Mouse (Mus musculus) naive thymus-derived CD4-positive, alpha-beta T cell, adult 2 months (primary cell): Measurements from ENCODE around the gene Gm7879.
"Not testable (repeated sequence)": the region's sequence is repeated elsewhere in the genome, so short reads cannot be mapped to it uniquely, and the experiment has no call there.

ENCODE experiments used
- DNase-seq: peaks from one replicate; pipeline ENCODE4 v3.0.0-alpha.2; 2011; ENCODE audit warnings: low read depth

The Gm7879 gene

GRCm38 (mm10) chr5:43912844-43913243 is at the start of gene Gm7879:
TSS of gene Gm7879 (plus strand) at chr5:43913144.
- DNase-seq = not testable (repeated sequence)

- no peak for DNase-seq
Observed at GRCm38 (mm10) chr5:43863642-43864041, 49.3 kb upstream of the Gm7879 start.

- no peak for DNase-seq
Observed at GRCm38 (mm10) chr5:43865316-43865715, 47.6 kb upstream of the Gm7879 start.

GRCm38 (mm10) chr5:43868253-43868652 is 44.7 kb upstream of the Gm7879 start, which contains the start of gene Cd38:
TSS of gene Cd38 (plus strand) at chr5:43868553.
- no peak for DNase-seq

DNA sequence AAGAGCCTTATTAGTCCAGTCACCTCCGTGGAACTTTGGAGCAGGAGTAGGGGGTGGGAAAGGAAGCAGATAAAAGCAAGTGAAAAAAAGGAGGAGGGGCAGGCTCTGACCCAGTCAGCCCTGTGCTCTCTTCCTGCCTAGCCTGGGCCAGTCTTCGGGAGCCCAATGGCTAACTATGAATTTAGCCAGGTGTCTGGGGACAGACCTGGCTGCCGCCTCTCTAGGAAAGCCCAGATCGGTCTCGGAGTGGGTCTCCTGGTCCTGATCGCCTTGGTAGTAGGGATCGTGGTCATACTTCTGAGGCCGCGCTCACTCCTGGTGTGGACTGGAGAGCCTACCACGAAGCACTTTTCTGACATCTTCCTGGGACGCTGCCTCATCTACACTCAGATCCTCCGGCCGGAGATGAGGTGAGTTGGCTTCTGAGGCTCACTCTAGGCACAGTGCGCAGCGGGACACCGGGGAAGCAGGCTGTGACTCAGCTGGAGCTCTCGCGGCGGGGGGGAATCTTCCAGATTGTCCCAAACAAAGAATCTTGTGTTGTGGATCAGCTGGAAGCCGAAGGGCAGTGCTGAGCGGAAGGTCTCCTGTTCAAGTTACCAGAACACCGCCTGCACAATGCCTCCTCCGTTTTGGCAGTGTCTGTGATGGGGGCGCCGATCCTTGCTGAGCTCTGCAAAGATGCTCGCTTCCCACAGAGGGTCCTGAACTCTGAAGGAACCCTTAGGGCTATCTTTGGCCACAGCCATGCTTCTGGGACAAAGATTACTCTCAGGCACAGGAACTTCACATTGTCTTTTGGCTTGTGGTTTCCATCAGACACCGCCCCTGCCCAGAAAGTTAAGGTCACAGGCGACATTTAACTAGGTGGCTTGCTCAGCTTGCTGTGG is 44.0 kb upstream of the Gm7879 start:
- DNase-seq = peak; percentile 21

DNA sequence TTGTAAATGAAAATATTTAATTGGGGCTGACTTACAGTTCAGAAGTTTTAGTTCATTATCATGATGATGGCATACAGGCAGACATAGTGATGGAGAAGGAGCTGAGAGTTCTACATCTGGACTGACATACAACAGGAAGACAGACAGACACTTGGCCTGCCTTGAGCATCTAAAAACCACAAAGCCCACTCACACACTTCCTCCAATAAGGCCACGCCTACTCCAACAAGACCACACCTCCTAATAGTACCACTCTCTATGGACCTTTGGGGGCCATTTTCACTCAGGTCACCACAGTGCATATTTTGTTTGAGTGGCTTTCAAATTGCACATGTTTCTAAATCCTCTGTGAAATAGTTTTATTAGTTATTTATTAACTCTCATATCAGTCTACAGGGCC is 41.1 kb upstream of the Gm7879 start:
- no peak for DNase-seq

- DNase-seq = no peak
Observed at GRCm38 (mm10) chr5:43872652-43873051, 40.3 kb upstream of the Gm7879 start.

- DNase-seq = no peak
Observed at GRCm38 (mm10) chr5:43882034-43882433, 30.9 kb upstream of the Gm7879 start.

GRCm38 (mm10) chr5:43885060-43885820 is 27.7 kb upstream of the Gm7879 start:
- no peak for DNase-seq

- peak; percentile 48 for DNase-seq
Observed at GRCm38 (mm10) chr5:43892386-43892785, 20.6 kb upstream of the Gm7879 start.

DNA sequence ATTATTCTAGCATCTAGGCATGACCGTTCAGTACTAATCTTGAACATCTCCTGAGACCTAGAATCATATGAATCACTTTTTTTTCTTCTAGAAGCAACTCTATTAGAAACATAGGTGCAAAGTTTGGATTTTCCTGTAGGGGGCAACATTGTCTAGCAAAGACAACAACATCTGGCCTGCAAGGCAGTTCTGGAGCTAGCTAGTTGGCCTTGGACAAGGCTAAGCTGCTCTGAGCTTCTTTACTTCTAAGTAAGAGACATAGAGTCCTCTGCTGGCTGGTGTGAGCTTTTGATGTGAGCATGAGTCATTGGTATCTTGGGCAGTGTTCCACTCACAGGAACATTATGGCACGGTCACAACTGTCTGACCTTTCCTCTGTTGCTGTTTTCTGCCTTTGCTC is 18.8 kb upstream of the Gm7879 start:
- DNase-seq = peak; percentile 71

GRCm38 (mm10) chr5:43895931-43896330 is 17.0 kb upstream of the Gm7879 start:
- no peak for DNase-seq

DNA sequence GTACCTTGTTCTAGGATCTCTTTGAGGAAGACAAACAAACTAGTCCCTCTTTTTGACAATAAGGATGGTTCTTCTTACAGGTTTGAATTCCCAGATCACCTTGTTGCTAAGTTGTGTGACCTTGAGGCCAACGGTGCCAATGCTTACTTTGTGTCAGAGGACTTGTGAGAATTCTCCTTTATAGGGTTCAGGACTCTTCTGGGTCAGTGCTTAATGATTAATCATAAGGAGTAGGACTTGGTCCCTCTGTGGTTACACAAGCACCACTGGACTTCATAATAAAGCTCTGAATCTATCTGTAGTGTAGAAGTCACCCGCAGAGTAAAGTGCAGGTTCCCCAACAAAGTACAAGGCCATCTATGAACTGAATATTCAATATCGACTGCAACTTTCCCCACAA is 8.3 kb upstream of the Gm7879 start:
- no peak for DNase-seq

DNA sequence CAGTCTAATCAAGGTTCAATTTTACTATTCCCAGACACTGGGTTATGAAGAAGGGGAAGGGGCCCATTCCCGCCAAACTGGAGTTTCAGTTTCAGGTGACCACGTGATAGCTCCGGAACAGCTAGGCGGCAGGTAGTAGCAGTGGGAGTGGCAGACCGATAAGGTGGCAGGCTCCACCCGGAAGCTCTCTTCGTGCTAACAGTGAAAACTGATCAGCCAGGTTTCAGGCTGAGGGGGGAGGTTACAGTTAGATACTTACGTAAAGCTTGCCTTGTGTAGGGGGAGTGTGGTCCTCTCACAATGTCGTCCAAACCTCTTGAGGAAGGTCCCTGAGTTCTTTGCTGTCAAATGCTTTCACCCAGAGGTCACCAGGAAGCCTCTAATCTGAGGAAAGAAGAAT is 3.7 kb upstream of the Gm7879 start:
- no peak for DNase-seq

DNA sequence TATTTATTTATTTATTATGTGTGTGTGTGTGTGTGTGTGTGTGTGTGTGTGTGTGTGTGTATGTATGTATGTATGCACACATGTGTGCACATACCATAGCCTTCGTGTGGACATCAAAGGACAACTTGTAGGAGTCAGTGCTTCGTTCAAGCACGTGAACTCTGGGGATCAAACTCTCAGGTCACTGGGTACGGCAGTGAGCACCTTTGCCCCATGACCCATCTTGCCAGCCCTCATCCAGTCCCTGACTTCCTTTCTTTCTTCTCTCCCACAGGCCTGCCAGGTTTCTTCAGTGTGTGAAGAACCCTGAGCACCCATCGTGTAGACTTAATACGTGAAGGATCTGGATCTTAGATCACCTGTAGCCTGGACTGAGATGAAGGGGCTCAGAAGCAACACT is 2.9 kb upstream of the Gm7879 start:
- DNase-seq = no peak

DNA sequence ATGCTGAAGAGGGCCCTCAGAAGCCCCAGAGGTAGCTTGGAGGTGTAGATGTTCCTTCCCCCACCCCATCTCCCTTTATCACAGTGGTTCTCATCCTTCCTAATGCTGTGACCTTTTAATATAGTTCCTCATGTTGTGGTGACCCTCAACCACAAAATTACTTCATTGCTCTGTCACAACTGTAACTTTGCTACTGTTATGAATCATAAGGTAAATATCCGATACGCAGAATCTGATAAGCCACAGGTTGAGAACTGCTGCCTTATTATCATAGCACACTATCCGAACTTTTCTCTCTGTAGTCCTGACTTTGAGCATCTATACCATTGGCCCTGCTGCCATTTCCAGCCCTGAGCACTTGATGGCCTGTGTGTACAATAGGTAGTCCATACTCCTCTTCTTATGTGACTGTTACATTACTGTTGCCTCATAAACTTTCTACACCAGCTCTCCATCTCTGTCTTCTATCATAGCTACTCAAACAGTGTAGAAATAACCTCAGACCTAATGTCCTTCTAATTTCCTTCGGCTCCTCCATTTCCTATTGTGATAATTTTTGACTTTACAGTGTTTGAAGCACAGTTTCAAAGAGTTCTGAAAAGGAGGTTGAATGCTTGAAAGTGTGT is 2.4 kb downstream of the Gm7879 start:
- DNase-seq = no peak

DNA sequence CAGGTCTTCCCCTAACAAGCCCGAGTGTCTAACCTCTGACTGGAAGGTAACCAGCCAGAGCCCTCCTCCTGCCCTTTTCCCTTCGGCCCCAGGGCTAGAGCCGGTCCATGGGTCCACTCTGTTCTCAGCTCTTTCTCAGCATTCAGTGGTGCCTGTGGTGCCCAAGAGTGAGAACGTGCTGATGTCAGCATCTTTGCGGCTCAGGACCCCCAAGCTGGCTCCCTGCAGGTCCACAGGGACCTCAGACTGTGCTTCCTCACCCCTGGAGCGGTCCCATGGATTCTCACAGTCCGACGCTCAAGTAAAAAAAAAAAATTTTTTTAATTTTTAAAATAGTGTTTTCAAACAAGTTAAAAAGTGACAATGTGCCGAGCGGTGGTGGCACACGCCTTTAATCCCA is 8.9 kb downstream of the Gm7879 start:
- no peak for DNase-seq

GRCm38 (mm10) chr5:43923933-43924332 is 11.0 kb downstream of the Gm7879 start:
- DNase-seq = peak; percentile 81

DNA sequence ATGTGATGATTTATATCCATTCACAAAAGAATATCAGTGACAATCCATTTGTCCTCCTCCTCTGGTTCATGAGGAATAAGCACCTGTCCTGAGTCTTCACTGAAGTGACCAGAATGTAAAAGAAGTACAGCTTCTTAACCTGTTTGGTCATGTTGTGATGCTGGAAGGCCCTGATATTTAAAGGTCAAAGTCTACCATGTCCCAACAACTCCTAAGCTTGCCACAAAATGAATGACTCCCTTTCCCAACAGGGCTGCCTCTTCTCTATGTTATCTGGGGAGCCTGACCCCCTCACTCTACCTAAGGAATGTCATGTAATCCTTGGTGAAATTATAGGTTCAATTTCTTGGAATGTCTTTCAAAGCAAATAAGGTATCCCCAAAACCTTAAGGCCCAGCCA is 14.8 kb downstream of the Gm7879 start:
- DNase-seq = no peak

DNA sequence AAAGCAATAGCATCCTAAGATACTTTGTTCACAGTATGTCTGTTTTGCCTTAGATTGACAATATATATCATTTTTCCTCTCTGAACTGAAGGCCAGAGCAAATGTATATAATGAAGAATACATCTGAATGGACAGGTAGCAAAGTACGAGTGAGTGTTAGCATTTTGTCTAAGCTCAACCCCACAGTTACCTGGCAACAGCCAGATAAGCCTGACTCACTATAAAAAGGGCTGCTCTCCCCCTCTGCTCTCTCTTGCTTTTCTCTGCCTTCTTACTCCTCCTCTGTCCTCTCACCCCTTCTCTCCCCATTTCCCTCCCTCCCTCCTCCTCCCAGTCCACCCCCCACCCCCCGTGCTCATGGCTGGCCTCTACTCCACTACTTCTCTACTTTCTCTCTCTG is 20.3 kb downstream of the Gm7879 start:
- no peak for DNase-seq

DNA sequence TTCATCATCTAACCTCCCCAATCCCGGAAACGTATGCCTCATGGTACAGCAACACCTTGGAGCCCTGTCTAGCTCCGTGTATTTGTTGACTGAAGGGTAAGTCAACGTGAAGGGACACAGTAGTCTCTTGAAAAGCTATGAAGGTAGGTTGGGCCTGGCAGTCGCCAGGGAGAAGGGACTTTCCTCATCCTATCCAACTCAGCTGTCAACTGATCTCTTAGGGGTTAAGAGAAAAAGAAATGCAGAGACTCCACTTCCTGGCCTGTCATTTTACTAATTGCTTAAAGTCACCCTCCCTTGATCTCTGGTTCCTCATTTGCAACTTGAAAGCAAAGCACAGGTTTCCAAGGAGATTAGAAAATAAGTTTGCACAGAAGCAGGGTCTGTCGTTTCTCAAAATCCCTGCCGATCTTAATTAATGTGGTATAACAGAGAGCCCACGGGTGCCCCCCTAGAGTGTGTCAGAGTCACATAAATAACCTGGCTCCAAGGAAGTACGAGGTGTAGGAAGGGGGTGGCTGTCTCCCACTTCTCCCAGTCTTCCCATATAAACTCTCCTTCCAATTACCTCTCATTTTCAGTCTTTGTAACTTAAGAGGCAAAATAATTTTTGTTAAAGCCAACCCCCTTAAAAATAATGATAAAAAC is 34.5 kb downstream of the Gm7879 start:
- DNase-seq = peak; percentile 60

- peak; percentile 86 for DNase-seq
Observed at GRCm38 (mm10) chr5:43948111-43948743, 35.3 kb downstream of the Gm7879 start.
